Mouse (Mus musculus) frontal cortex, postnatal 25 days (tissue): ENCODE results near the gene Sdf2.
"Not testable (repeated sequence)": the region's sequence is repeated elsewhere in the genome, so short reads cannot be mapped to it uniquely, and the experiment has no call there.

Experiments
- DNase-seq, 2 experiments: peaks; one replicate each; pipeline ENCODE4 v3.0.0; 2022; ENCODE audit warnings: low spot score in 2 of 2

The Sdf2 gene

GRCm38 (mm10) chr11:78261380-78262352 lies 16.1 kb downstream of the Sdf2 start, which contains the start of gene 2610507B11Rik:
2610507B11Rik (plus strand) TSS chr11:78261752.
- peak; percentile 65 to 78 for DNase-seq

GRCm38 (mm10) chr11:78262550-78262949 lies 17.0 kb downstream of the Sdf2 start:
- DNase-seq: peak in 1 of 2 experiments; percentile 13

- no peak for DNase-seq
These were observed 20.0 kb downstream of the Sdf2 start for GRCm38 (mm10) chr11:78265571-78265970.

GRCm38 (mm10) chr11:78271986-78272385 lies 26.4 kb downstream of the Sdf2 start:
- peak; percentile 20 to 50 for DNase-seq

GRCm38 (mm10) chr11:78275596-78275995 lies 30.1 kb downstream of the Sdf2 start:
- no peak for DNase-seq

- not testable (repeated sequence) for DNase-seq
These were observed 30.6 kb downstream of the Sdf2 start for GRCm38 (mm10) chr11:78276169-78276568.

- no peak for DNase-seq
These were observed 33.3 kb downstream of the Sdf2 start for GRCm38 (mm10) chr11:78278853-78279252.

- no peak for DNase-seq
These were observed 34.0 kb downstream of the Sdf2 start for GRCm38 (mm10) chr11:78279586-78279985.

GRCm38 (mm10) chr11:78289146-78289763 lies 43.7 kb downstream of the Sdf2 start:
- no peak for DNase-seq

GRCm38 (mm10) chr11:78290654-78291053 lies 45.1 kb downstream of the Sdf2 start, which contains the start of gene BC030499:
BC030499 (plus strand) TSS chr11:78290841.
- peak in 1 of 2 experiments; percentile 16 for DNase-seq

GRCm38 (mm10) chr11:78294585-78294984 lies 49.0 kb downstream of the Sdf2 start:
- no peak for DNase-seq

GRCm38 (mm10) chr11:78300917-78301316 lies 55.4 kb downstream of the Sdf2 start:
- DNase-seq: no peak

- DNase-seq: peak; percentile 74 to 86
These were observed 56.0 kb downstream of the Sdf2 start, which contains the start of gene Spag5 for GRCm38 (mm10) chr11:78301357-78302084. Spag5 (plus strand) TSS chr11:78301529.
